Mouse (Mus musculus) liver, postnatal 0 days (tissue): Measurements from ENCODE around the gene Gm10447. TPM values are rescaled to one million over a fixed set of nuclear protein-coding genes. Genes with fewer than 3 reads are reported as not detected.

Experiments used
- ATAC-seq: fragments of 200-750 bp; cut with Nextera tagmentation; 2 replicates; pipeline ENCODE4 v1.8.0; 2017; ENCODE audit warnings: mild to moderate bottlenecking, moderate library complexity
- DNase-seq: peaks from one replicate; pipeline ENCODE4 v3.0.0-alpha.2; 2016
- H3K27ac ChIP-seq: fragments of 300-500 bp; sonication (generic); 2 replicates; pipeline ENCODE4 v1.5.1; 2014; ENCODE audit warnings: antibody characterized with exemption, moderate library complexity, mild to moderate bottlenecking, low read depth
- H3K27me3 ChIP-seq: fragments of 300-500 bp; sonication (generic); 2 replicates; pipeline ENCODE4 v1.6.1; 2014; ENCODE audit warnings: low read length, control low read depth, mixed read lengths; ENCODE audit not compliant: insufficient read depth
- H3K36me3 ChIP-seq: fragments of 300-500 bp; sonication (generic); replicated peaks from 2 replicates; pipeline ENCODE4 v1.6.1; 2014; ENCODE audit warnings: mild to moderate bottlenecking, control low read depth, low read length, moderate library complexity, mixed read lengths; ENCODE audit not compliant: insufficient read depth
- H3K4me1 ChIP-seq: fragments of 300-500 bp; sonication (generic); 2 replicates; pipeline ENCODE4 v1.6.1; 2014; ENCODE audit warnings: antibody characterized with exemption, mild to moderate bottlenecking, control low read depth; ENCODE audit not compliant: insufficient read depth
- H3K4me2 ChIP-seq: fragments of 300-500 bp; sonication (generic); 2 replicates; pipeline ENCODE4 v1.6.1; 2014; ENCODE audit warnings: low read depth, mild to moderate bottlenecking, low read length, moderate library complexity, mixed read lengths
- H3K4me3 ChIP-seq: fragments of 300-500 bp; sonication (generic); 2 replicates; pipeline ENCODE4 v1.5.1; 2014; ENCODE audit warnings: low read depth, low read length
- H3K9ac ChIP-seq: fragments of 300-500 bp; sonication (generic); replicated peaks from 2 replicates; pipeline ENCODE4 v1.6.1; 2014; ENCODE audit warnings: mild to moderate bottlenecking, moderate library complexity
- H3K9me3 ChIP-seq: fragments of 300-500 bp; sonication (generic); 2 replicates; pipeline ENCODE4 v1.6.1; 2016; ENCODE audit warnings: mild to moderate bottlenecking, control low read depth, low read length, mixed read lengths
- CTCF ChIP-seq: sonication (generic); IDR thresholded peaks from 2 replicates; pipeline ENCODE4 v1.5.1; 2016; ENCODE audit warnings: antibody characterized with exemption, low read depth
- EP300 ChIP-seq: IDR thresholded peaks from 2 replicates; pipeline ENCODE4 v1.6.1; 2016; ENCODE audit warnings: antibody characterized with exemption, low read depth, mild to moderate bottlenecking
- WGBS: fragments of 180-500 bp; shearing (Covaris S2); extraction: QIAGEN DNeasy Blood & Tissue Kit; methylation state at CpG from one replicate; pipeline ENCODE4 v1.1.7; 2014; ENCODE audit not compliant: insufficient replicate concordance; 5-methylcytosine and 5-hydroxymethylcytosine counted together
- polyA plus RNA-seq: library from polyadenylated mRNA; unstranded; fragments of >200 nt; fragmentation: Nextera tagmentation; extraction: Ambion mirVana; gene quantifications from 2 replicates; pipeline ENCODE4 v1.2.1, GENCODE M21; 2015

Gm10447 gene
- polyA plus RNA-seq, 1 experiment from 2014 or later = 0.25 TPM

GRCm38 (mm10) chr11:53496946-53497345 lies 40.0 kb upstream of the Gm10447 start:
- Histone ChIP-seq H3K4me2 (no peak overlapping the region), H3K4me1 (no peaks in the 10 kb centered on the region), H3K9me3 (no peaks in the 10 kb centered on the region), H3K36me3 (no peaks in the 10 kb centered on the region), H3K4me3 (no peak overlapping the region), H3K27ac (no peak overlapping the region), H3K27me3 (no peaks in the 10 kb centered on the region), H3K9ac (no peak overlapping the region)
- DNase-seq (no peak), ATAC-seq (no peak)
- 40% methylated on average over 6 of the region's 6 CpGs for whole genome bisulfite sequencing
- TF ChIP-seq CTCF (no peak), EP300 (no peak)

- no peak for ATAC-seq
Observed at GRCm38 (mm10) chr11:53495417-53495816, 38.5 kb upstream of the Gm10447 start.

GRCm38 (mm10) chr11:53493243-53493955 lies 36.5 kb upstream of the Gm10447 start:
- Histone ChIP-seq H3K9ac (no peak overlapping the region), H3K4me2 (no peak overlapping the region), H3K9me3 (no peaks in the 10 kb centered on the region), H3K27ac (no peak overlapping the region), H3K36me3 (no peaks in the 10 kb centered on the region), H3K4me3 (no peak overlapping the region), H3K4me1 (no peaks in the 10 kb centered on the region), H3K27me3 (no peaks in the 10 kb centered on the region)
- TF ChIP-seq CTCF = no peak
- TF ChIP-seq EP300 = no peak
- WGBS = 60% methylated on average over 3 of the region's 3 CpGs
- ATAC-seq (no peak), DNase-seq (no peak)

More at GRCm38 (mm10) chr11:53495417-53495816, 38.5 kb upstream of the Gm10447 start:
- H3K36me3 ChIP-seq = no peaks in the 10 kb centered on the region
- H3K4me2 ChIP-seq = no peak overlapping the region
- no peak overlapping the region for H3K27ac ChIP-seq
- no peaks in the 10 kb centered on the region for H3K4me1 ChIP-seq
- H3K27me3 ChIP-seq = no peaks in the 10 kb centered on the region
- TF ChIP-seq CTCF (no peak), EP300 (no peak)
- 62% methylated on average over 6 of the region's 6 CpGs for WGBS
- no peaks in the 10 kb centered on the region for H3K9me3 ChIP-seq
- no peak for DNase-seq
- H3K4me3 ChIP-seq = no peak overlapping the region
- H3K9ac ChIP-seq = no peak overlapping the region

- TF ChIP-seq CTCF (no peak), EP300 (no peak)
- Histone ChIP-seq H3K9me3 (no peaks in the 10 kb centered on the region), H3K36me3 (no peaks in the 10 kb centered on the region), H3K4me1 (peaks cover 7% of the 10 kb centered on the region), H3K9ac (no peak overlapping the region), H3K4me3 (no peak overlapping the region), H3K27me3 (peaks cover 4% of the 10 kb centered on the region), H3K27ac (peak overlapping the region; percentile 51; the same call in 1 of the 2 replicates), H3K4me2 (no peak overlapping the region)
- 19% methylated on average over 8 of the region's 8 CpGs for WGBS
- ATAC-seq (peak; percentile 31; the same call in 1 of the 2 replicates), DNase-seq (no peak)
Observed at GRCm38 (mm10) chr11:53491954-53492401, 35.1 kb upstream of the Gm10447 start.

- WGBS = 75% methylated on average over 9 of the region's 9 CpGs
- Histone ChIP-seq H3K27me3 (peaks cover 12% of the 10 kb centered on the region), H3K9ac (no peak overlapping the region), H3K4me2 (no peak overlapping the region), H3K27ac (no peak overlapping the region), H3K4me1 (peaks cover 11% of the 10 kb centered on the region), H3K9me3 (no peaks in the 10 kb centered on the region), H3K36me3 (no peaks in the 10 kb centered on the region), H3K4me3 (no peak overlapping the region)
- no peak for DNase-seq
- no peak for TF ChIP-seq EP300
- TF ChIP-seq CTCF = no peak
- ATAC-seq = no peak
Observed at GRCm38 (mm10) chr11:53489421-53489820, 32.5 kb upstream of the Gm10447 start.

GRCm38 (mm10) chr11:53489007-53489406 lies 32.1 kb upstream of the Gm10447 start:
- no peak overlapping the region for H3K4me2 ChIP-seq

More at GRCm38 (mm10) chr11:53489007-53489406, 32.1 kb upstream of the Gm10447 start:
- H3K9ac ChIP-seq = no peak overlapping the region
- peaks cover 11% of the 10 kb centered on the region for H3K4me1 ChIP-seq
- no peaks in the 10 kb centered on the region for H3K9me3 ChIP-seq
- TF ChIP-seq CTCF (peak; percentile 37), EP300 (no peak)
- H3K4me3 ChIP-seq = no peak overlapping the region
- H3K27me3 ChIP-seq = peaks cover 12% of the 10 kb centered on the region
- no peak overlapping the region for H3K27ac ChIP-seq
- no peaks in the 10 kb centered on the region for H3K36me3 ChIP-seq
- DNase-seq (no peak), ATAC-seq (no peak)
- WGBS = 96% methylated on average over 5 of the region's 5 CpGs
